Mouse (Mus musculus): ENCODE measurements around the gene Mrps15.

Gene Mrps15

GRCm38 (mm10) chr4:126046851-126047585, at the start of gene Mrps15:
TSS of gene Mrps15 (plus strand) at chr4:126046925.
- peak; percentile 87 to 88 for DNase-seq (ENCODE audit: low spot score in 2 of 2)

DNA sequence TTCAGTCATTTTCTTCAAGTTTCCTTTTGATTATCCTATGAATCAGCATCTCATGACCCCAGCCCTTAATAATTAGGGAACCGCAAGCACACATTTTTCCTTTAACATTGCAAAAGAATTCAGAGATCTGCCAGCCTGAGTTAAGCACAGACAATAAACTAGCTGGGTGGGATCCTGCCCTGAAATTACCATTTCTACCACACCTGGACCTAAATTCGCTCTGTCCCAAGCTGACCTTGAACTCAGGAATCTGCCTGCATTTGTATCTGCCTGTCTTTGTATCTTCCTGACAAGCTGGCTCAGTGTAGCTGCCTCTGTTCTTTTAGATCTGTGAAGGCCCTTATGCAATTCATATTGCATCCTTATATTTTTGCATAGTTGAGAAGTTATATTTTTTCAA, 48.9 kb upstream of the Mrps15 start:
- no peak for DNase-seq (ENCODE audit: low spot score in 2 of 2)

DNA sequence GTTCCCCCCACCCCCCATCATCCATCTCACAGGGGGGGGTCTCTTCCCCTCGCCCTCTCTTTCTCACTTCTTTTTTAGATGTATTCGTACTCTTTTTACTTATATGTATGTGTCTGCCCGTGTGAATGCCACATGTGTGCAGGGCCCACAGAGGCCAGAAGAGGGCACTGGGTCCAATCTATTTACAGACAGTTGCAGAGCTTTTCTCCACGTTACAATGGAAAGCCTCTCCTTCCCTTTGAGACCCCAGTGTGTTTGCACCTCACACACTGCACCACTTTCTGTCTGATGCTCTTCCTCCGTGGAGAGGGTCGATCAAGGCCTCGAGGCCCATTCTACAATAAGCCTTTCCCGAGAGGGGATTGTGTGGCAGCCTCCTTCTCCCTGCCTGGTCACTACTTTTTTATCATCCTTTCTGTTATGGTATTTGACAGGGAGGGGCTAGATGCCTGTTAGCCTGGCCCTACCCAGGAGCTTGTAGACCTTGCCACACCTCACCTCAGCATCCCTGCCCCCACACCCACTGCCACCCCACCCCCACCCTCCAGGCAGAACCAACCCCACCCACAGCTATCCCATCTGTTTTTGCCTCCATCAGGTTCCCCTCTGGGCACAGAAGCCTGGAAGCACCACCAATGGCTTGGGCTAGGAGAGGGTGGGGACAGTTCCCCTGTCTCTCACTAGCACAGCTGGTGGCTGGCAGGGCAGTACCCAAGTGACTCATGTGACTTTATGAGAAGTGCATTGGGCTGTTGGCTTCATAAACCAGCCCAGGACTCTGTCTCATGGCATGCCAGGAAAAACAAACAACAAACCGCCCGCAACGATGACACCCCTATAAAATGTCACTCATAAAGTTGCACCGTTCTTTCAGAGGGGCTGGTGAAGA, 45.2 kb upstream of the Mrps15 start:
- no peak for DNase-seq (ENCODE audit: low spot score in 2 of 2)

- DNase-seq (ENCODE audit: low spot score in 2 of 2) = no peak
Measured at GRCm38 (mm10) chr4:126017676-126018332, 28.9 kb upstream of the Mrps15 start.

DNA sequence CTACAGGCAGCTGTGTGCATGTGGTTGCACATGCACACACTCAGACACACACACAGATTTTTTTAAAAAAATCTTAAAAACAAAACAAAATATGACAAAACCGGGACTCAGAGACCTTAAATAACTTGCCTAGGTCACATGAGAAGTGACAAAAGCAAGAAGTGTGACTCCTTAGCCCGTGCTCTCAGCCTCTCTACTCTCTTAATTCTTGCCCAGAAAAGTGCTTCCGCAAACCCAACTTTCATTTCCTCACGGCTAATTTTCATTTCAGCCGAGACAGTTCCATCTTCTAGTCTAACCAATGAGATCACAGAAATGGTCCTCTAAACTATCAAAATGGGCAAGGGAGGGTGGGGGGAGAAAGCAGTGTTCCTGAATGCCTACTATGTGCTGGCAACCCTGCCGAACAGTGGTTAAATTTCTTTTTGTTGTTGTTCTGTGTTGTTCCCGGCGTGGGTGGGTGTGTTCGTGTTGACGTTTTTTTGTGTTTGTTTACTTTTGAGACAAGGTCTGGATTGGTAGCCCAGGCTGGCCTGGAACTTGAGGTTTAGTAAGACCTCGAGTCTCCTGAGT, 27.7 kb upstream of the Mrps15 start:
- peak; percentile 5 to 44 for DNase-seq (ENCODE audit: low spot score in 2 of 2)

- no peak for DNase-seq (ENCODE audit: low spot score in 2 of 2)
Measured at GRCm38 (mm10) chr4:126024303-126024900, 22.3 kb upstream of the Mrps15 start, which contains the start of gene Csf3r. TSS of gene Csf3r (plus strand) at chr4:126024550.

DNA sequence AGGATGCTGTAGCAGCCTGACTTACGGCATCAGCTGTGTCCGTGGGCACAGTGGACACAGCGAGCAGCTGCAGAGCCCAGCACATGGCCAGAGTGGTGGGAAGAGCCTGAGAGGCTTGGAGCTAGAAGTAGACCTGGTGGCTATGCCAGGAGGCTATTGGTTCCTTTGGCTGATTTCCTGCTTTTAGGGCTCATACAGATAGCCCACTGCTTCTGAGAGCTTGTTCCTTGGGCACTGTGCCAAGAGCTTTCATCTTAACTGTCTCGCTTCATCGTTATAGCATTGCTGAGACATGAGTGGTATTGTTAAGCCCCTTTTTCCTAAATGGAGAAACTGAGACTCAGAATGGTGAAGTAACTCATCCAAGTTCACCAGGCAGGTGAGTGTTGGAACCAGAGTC, 20.9 kb upstream of the Mrps15 start:
- no peak for DNase-seq (ENCODE audit: low spot score in 2 of 2)

DNA sequence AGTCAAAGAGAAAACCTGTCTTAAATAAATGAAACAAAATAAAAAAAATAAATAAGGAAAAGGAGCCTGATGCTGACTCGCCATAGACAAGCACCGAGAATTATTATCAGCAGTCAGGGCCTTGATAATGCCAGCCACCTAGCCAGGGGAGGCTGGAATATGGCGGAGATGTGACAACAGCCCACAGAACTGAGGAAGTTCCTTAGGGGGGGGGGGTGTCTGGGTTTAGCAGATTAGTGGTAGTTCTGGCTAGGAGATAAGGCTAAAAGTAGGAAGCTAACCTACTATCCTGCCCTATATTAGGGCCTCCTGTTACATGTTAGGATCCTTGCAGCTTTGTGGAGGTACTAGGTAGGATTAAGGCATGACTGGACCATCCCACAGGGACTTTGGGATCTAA, 18.7 kb upstream of the Mrps15 start:
- no peak for DNase-seq (ENCODE audit: low spot score in 2 of 2)

DNA sequence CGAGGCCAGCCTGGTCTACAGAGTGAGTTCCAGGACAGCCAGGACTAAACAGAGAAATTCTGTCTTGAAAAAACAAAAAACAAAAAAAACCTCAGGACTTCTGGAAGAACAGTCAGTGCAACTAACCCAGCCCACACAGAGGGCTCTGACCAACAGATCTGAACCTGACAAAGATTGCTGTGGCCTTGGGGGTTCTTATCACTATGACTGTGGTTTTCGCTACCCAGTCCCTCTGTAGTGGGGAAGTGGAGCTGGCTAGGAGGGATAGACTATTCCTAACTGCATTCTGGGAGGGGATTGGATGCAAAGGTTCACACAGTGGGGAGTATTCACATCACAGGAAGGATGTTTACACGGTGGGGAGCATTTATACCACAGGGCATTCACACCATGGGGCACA, 17.7 kb upstream of the Mrps15 start:
- no peak for DNase-seq (ENCODE audit: low spot score in 2 of 2)

DNA sequence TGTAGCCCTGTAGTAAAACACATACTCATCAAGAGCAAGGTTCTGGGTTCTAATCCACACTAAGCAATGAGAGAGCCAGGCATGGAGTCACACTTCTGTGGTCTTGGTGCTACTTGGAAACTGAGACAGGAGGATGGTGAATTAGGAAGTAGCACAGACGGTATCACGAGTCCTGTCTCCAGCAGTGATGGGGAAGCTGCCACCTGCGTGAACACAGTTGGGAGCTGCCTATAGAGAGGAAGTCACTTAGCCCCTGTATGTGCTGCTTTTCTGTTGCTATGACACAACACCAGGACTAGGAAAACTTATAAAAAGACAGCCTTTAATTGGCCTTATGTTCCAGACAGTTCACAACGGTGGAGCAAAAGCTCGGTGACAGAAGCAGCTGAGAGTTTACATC, 16.0 kb upstream of the Mrps15 start:
- no peak for DNase-seq (ENCODE audit: low spot score in 2 of 2)

- DNase-seq (ENCODE audit: low spot score in 2 of 2) = no peak
Measured at GRCm38 (mm10) chr4:126035413-126035812, 11.3 kb upstream of the Mrps15 start.

DNA sequence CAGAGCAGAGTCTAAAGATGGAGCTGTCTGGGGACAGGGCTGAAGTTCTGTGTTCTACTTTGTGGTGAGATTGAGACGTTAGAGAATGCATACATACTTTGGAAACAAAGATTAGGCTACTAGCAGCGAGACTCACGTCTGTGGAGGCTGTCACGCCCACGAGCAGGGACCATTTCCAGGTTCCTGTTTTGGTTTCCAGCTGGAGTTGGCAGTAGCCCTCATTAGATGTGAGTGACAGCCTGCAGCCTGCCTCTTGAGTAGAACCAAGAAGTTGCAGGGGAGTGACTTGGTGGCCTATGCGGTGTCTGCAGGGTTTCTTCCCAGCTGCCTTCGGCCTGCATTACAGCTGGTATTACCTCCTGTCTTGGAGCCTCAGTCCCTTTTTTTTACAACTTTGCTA, 4.9 kb downstream of the Mrps15 start:
- no peak for DNase-seq (ENCODE audit: low spot score in 2 of 2)

DNA sequence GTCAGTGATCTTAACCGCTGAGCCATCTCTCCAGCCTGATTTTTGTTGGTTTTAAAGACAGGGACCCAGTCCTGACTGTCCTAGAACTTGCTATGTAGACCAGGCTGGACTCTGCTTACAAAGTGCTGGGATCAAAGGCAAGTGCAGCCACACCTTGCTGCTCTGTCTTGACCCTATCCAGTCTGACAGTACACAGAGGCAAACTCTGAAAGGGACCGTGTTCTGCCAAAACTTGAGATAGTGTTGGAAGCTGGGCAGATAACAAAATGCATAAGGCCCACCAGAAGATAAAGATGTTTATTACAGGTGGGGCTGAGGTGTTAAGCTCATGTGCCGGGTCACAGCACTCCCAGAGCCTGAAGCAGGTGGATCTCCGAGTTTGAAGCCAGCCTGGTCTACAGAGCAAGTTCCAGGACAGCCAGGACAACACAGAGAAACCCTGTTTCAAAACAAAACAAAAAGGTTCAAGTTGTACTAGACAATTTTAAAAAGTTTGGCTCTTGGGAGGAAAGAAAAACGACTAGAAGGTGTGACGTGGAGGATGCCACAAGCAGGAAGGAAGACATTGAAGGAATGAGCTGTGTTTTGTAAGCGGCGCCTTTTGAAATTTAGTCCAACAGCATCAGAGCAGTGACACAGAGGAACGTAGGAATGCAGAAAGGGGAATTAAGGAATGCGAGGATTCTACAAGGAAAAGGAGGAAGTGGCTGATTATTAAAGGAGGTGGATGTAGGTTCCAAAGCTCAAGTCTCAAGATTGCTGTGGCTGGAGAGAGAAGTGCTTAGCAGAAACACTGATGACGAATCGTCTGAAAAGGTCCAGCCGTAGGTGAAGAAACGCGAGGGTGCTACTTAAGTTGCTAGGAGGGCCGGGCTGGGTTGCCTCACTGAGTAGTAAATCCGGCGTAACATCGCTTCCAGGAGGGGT, 10.7 kb downstream of the Mrps15 start:
- no peak for DNase-seq (ENCODE audit: low spot score in 2 of 2)

GRCm38 (mm10) chr4:126058134-126058996, 11.6 kb downstream of the Mrps15 start, which contains the start of gene Oscp1:
TSS of gene Oscp1 (plus strand) at chr4:126058565.
- peak; percentile 90 to 95 for DNase-seq (ENCODE audit: low spot score in 2 of 2)

GRCm38 (mm10) chr4:126058997-126059362, 12.3 kb downstream of the Mrps15 start:
- no peak for DNase-seq (ENCODE audit: low spot score in 2 of 2)

DNA sequence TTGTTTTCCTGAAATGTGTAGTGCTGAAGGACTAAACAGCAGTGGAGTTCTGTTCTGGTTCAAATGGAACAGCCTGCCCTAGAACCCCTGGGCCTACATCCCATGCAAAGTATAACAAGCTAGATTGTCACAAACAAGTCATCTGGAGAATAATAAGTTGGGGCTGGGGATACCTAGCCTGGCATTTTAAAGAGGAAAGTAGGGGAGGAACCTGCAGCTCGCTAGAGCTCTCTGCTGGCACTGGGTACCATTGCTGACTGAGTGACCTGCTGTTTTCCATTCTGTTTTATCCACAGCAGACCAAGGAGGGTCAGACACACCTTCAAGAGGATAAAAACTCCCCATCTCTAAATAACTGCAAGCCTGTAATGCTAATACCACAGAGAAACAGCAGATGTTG, 16.1 kb downstream of the Mrps15 start:
- DNase-seq (ENCODE audit: low spot score in 2 of 2) = no peak

DNA sequence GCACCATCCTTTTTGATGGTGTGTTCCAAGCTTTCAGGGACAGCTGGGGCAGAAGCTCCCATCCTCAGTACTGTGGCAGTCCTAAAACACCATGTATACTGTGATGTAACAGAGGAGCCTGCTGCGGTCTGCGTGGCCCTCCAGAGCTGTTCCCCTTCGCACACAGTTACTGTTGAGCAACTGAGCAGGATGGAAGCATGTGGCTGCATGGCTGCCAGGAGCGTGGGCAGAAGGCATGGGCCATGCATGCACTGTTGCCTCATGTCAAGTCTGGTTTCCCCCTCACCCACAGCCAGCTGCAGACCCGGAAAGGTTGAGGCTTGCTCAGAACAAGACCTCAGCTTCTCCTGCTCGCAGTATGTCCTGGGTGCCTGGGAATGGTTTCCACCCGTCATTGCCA, 18.5 kb downstream of the Mrps15 start:
- no peak for DNase-seq (ENCODE audit: low spot score in 2 of 2)

- peak in 1 of 2 experiments; percentile 53 for DNase-seq (ENCODE audit: low spot score in 2 of 2)
Measured at GRCm38 (mm10) chr4:126067401-126068077, 20.8 kb downstream of the Mrps15 start.

GRCm38 (mm10) chr4:126068842-126069241, 22.1 kb downstream of the Mrps15 start:
- no peak for DNase-seq (ENCODE audit: low spot score in 2 of 2)

All from heart, adult 9 months (tissue).